Mouse (Mus musculus) left cerebral cortex, adult 2 months (tissue): ENCODE data around the gene 4930402H24Rik. TPM values are rescaled to one million over a fixed set of nuclear protein-coding genes. Genes with fewer than 3 reads are reported as not detected.
"Not testable (repeated sequence)": the region's sequence is repeated elsewhere in the genome, so short reads cannot be mapped to it uniquely, and the experiment has no call there.

ENCODE experiments used
- DNase-seq, 2 experiments: peaks; one replicate each; pipeline ENCODE4 v3.0.0; 2021 to 2022; ENCODE audit warnings: low spot score in 2 of 2, mixed read lengths in 1 of 2; ENCODE audit errors: extremely low spot score in 1 of 2
- H3K27ac ChIP-seq: fragments of 200-600 bp; 2 replicates; pipeline ENCODE4 v1.8.1; 2022
- H3K4me3 ChIP-seq: fragments of 200-600 bp; 2 replicates; pipeline ENCODE4 v1.8.1; 2022
- CTCF ChIP-seq: fragments of 200-600 bp; IDR thresholded peaks from 2 replicates; pipeline ENCODE4 v1.8.1; 2022; ENCODE audit warnings: antibody characterized with exemption, mild to moderate bottlenecking, moderate library complexity
- intact Hi-C: fragments of 180-260 bp; cut with DNase I; formaldehyde crosslinking; loops from one replicate; pipeline ENCODE4 v1.15.1; 2025
- total RNA-seq, 2 experiments: library from RNA; stranded (reverse); gene quantifications; 2 replicates each; pipeline ENCODE4 v1.2.3; 2021

4930402H24Rik gene
- total RNA-seq, 2 experiments from 2014 or later, result 68.3 to 76.4 TPM

DNA sequence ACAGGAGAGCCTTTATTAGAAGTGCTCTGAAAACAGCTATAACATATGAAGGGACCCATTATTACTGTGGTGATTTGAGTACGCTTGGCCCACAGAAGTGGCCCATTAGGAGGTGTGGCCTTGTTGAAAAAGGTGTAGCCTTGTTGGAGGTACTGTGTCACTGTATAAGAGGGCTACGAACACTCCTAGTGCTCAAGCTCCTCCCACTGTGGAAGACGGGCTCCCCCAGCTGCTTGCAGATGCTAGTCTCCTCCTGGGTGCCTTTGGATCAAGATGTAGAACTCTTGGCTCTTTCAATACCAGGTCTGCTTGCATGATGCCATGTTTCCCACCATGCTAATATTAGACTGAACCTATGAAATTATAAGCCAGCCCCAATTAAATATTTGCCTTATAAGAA lies 76.0 kb downstream of the 4930402H24Rik start:
- peak; percentile 29 for TF ChIP-seq CTCF
- Histone ChIP-seq H3K27ac (no peak overlapping the region), H3K4me3 (no peak overlapping the region)
- no peak for DNase-seq
- intact Hi-C loops, result no loop called here

DNA sequence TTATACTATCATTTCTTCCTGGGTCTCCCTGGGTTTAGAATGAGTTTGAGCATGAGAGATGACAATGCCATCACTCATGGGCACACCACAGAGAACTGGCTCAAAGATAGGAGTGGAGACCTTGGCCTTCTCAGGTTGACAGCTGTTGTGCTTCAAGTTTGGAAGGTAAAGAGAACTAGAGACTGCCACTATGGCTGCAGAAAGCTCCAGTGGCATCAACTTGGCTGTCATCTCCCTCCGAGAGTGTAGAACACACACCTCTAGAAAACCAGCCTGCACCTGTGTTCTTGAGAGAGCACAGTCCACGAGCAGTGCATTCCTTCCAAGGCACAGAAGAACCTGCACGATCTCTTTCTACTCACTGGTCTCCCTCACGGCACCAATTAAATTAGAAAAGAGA lies 76.7 kb downstream of the 4930402H24Rik start:
- Histone ChIP-seq H3K4me3 (no peak overlapping the region), H3K27ac (no peak overlapping the region)
- DNase-seq, result no peak
- no peak for TF ChIP-seq CTCF
- intact Hi-C loops, result no loop called here

DNA sequence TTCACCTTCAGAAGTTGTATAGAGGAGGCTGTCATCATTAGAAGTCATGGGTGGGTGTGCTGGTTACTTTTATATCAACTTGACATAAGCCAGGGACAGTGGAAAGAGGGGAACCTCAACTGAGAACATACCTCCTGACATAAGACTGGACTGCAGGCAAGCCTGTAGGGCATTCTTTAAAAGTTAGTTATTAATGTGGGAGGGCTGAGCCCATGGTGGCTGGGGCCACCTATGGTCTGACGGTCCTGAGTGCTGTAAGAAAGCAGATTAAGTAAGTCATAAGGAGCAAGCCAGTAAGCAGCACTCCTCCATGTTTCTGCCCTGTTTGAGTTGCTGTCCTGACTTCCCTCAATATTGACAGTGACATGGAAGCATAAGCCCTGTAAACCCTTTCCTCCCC lies 77.5 kb downstream of the 4930402H24Rik start:
- DNase-seq, result no peak
- Histone ChIP-seq H3K4me3 (no peak overlapping the region), H3K27ac (no peak overlapping the region; the same call in 1 of the 2 replicates)
- intact Hi-C loops, result no loop called here
- TF ChIP-seq CTCF, result no peak

DNA sequence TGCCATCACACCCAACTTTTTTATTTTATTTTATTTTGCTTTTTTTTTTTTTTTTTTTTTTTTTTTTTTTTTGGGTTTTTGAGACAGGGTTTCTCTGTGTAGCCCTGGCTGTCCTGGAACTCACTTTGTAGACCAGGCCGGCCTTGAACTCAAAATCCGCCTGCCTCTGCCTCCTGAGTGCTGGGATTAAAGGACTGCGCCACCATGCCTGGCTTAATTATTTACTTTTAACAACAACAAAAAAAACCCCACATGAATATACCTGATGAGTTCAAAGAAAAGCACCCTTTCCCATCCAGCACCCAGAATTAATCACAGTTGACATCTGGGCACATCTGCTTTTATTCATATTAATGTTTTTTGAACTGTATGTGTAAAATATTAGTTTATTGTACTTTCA lies 78.1 kb downstream of the 4930402H24Rik start:
- DNase-seq, H3K4me3 ChIP-seq, intact Hi-C loops: not testable (repeated sequence)
- H3K27ac ChIP-seq, result peak overlapping the region; percentile 40; the same call in 1 of the 2 replicates

DNA sequence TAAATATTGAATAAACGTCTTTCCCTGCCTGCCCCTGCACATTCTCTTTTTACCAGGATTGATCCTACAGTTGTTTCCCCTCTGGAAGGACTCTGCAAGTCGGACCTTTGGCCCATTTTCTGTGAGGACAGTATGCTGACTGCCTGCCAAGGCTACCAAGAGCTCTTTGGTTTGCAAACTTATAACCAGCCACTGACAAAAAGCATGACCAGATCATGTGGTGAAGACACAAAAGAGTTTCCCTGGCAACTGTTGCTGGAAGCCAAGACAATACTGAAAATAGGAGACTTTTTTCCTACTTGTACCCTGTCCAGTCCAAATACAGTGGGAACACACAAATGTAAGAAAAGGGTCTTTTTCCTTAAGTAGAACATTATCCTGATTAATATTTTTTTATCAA lies 78.8 kb downstream of the 4930402H24Rik start:
- DNase-seq, result peak in 1 of 2 experiments; percentile 29
- TF ChIP-seq CTCF, result no peak
- Histone ChIP-seq H3K27ac (peak overlapping the region; percentile 30), H3K4me3 (no peak overlapping the region)
- intact Hi-C loops, result no loop called here

DNA sequence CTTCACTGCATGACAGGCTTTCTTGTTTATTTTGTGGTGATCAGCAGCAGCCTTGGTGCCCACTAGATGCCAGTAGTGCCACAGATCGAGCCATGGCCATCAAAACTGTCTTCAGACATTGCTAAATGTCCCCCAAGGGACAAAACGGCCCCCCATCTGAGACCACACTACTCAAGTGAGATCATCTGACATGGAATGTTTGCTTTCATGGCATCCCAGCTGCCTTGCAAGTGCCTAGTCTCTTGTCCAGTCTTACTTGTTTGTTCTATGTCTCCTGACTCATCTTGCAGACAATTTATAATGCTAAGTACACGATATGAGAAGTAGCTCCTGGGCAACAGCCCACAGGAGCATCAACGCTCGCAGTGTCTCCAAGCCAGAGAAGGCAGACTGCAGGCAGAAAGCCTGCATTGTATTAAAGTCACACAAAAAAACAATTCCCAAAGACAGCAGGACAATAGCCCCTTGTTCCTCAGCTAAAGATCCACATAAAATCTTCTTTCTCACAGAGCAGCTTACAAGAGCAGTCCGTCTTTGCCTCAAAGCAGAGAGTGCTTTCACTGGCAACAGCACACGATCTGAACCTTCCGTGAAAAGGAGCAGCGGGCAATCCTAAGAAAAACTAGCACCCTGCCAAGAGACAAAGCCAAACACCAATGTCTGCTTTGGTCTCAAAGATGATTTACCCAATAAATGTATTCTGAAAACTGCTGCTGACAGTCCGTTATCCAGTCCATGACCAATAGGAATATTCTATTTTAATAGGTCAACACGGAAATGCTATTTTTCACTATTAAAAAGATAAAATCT lies 87.2 kb downstream of the 4930402H24Rik start:
- peak in 1 of 2 experiments; percentile 23 for DNase-seq
- peak; percentile 49 for TF ChIP-seq CTCF
- Histone ChIP-seq H3K4me3 (no peak overlapping the region), H3K27ac (peak overlapping the region; percentile 76)
- intact Hi-C loops, result loop anchor here (1.0 to 2.0 kb wide), 2 partner anchors 20 to 131 kb away; no protein-coding TSS in a partner anchor

DNA sequence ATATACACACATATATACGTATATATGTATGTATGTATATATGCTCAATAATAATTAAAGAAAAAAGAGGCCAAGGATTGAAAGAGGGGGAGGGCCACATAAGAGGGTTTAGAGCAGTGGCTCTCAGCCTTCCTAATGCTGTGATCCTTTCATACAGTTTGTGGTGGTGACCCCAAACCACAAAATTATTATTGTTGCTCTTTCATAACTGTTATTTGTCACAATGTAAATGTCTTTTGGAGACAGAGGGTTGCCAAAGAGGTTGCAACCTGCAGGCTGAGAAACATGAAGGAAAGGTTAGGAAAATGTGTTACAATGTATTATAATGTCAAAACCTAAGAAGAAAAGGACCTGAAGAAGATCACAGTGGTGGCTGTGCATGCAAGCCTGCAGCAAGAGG lies 88.3 kb downstream of the 4930402H24Rik start:
- intact Hi-C loops, result loop anchor here (2.0 kb wide), 1 partner anchor 21 kb away; no protein-coding TSS in a partner anchor
- Histone ChIP-seq H3K4me3 (no peak overlapping the region), H3K27ac (peak overlapping the region; percentile 37; the same call in 1 of the 2 replicates)
- no peak for DNase-seq
- no peak for TF ChIP-seq CTCF

DNA sequence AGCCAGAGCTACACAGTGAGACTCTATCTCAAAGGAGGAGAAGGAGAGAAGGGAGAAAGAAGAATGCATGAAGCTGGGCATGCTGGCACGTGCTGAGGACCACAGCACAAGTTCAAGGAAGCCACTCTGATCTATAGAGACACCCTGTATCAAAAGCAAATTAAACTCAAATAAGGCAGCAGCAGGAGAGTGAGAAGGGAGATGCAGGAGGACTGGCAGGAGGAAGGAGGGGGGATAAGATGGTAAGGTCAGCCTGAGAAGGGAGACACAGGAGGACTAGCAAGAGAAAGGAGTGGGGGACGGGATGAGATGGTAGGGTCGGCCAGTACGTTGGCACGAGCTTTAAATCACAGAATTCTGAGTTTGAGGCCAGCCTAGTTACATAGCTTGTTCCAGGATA lies 90.0 kb downstream of the 4930402H24Rik start:
- Histone ChIP-seq H3K27ac (no peak overlapping the region), H3K4me3 (no peak overlapping the region)
- intact Hi-C loops, result no loop called here
- no peak for DNase-seq
- no peak for TF ChIP-seq CTCF

DNA sequence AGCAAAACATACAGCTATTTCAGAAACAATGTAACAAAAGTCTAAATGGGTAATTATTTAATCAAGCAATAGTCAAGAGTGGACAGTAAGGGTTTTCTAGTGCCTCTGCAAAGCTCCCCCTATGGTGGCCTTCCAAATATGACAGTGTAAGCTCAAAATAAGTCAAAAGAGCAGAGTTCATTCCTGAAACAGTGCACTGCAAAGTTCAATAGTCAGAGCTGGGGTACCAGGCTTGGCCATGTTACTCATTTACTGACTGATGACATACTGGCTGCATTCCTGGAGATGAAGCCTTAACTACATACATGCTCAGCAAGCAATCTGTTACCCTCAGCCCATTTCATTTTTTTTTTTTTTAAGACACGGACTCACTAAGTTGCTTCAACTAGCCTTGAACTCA lies 91.7 kb downstream of the 4930402H24Rik start:
- intact Hi-C loops, result no loop called here
- DNase-seq, result no peak
- no peak overlapping the region for H3K27ac ChIP-seq
- H3K4me3 ChIP-seq, result no peak overlapping the region
- TF ChIP-seq CTCF, result no peak; the same call in 1 of the 2 replicates

DNA sequence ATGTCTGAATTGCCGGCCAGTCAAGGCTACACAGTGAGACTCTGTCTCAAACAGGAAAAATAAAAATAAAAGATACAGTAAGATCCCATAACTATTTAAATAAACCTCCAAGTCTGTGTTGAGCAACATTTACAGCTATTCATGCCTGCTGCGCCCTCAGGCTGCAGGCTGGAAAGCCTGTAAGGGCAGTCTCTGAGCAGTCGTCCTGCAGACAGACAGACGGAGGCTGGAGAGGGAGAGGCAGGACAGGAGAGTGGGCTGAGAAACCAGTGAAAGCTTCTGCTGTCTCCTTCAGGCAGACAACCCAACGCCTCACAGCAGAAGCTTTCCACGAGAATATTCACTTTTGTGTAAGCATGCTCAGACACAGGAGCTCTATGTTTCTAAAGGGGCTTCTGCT lies 92.5 kb downstream of the 4930402H24Rik start:
- Histone ChIP-seq H3K4me3 (no peak overlapping the region), H3K27ac (no peak overlapping the region)
- DNase-seq, result no peak
- TF ChIP-seq CTCF, result no peak
- intact Hi-C loops, result no loop called here

DNA sequence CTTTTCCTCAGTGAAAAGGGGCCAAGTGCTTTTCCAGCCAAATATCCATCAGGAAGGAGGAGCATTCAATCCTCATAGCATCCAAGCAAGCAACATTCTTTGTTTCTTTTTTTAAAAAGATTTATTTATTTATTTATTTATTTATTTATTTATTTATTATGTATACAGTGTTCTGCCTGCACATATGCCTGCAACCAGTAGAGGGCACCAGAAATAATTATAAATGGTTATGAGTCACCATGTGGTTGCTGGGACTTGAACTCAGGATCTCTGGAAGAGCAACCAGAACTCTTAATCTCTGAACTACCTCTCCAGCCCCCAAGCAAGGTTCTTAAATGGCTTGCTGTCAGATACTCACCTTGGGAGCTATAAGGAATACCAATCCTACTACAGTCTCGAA lies 93.7 kb downstream of the 4930402H24Rik start:
- Histone ChIP-seq H3K27ac (no peak overlapping the region), H3K4me3 (no peak overlapping the region)
- no peak for DNase-seq
- intact Hi-C loops, result no loop called here
- TF ChIP-seq CTCF, result peak; percentile 47

DNA sequence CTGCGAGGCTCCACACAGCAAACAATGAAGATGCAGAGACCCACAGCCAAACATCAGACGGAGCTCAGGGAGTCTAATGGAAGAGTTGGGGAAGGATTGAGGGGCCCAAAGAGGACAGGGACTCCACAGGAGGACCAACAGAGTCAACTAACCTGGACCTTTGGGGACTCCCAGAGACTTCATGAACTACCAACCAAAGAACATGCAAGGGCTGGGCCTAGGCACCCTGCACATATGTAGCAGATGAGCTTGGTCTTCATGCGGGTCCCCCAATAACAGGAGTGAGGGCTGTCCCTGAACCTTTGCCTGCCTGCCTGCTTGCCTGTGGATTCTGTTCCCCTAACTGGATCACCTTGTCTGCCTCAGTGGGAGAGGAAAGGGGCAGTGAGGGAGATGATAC lies 101.1 kb downstream of the 4930402H24Rik start:
- intact Hi-C loops, result no loop called here

DNA sequence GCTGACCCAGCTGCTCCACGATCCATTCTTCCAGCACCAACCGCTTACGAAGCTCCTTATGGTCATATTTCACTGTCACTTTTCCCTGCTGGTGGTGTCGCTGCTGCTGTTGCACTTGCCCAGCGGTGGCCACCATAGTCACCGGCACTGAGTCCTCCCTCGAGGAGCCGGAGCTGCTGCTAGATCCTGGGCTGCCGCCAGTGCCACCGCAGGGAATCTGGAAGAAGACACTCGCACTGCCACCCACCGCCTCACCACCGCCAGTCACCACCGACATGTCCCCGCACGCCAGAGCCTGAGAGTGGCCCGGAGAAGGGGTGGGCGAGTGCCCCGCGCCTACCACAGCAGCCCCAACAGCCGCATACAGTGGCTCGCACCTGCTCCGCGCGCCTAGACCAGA lies 102.5 kb downstream of the 4930402H24Rik start:
- intact Hi-C loops, result no loop called here
- H3K27ac ChIP-seq, result no peak overlapping the region
- H3K4me3 ChIP-seq, result no peak overlapping the region
- TF ChIP-seq CTCF, result no peak
- peak in 1 of 2 experiments; percentile 31 for DNase-seq

More for the DNA sequence above, 101.1 kb downstream of the 4930402H24Rik start:
- no peak for DNase-seq
- no peak for TF ChIP-seq CTCF
- Histone ChIP-seq H3K4me3 (no peak overlapping the region), H3K27ac (no peak overlapping the region)
